Mouse (Mus musculus): ENCODE measurements around the gene Dlk1. TPM values are rescaled to one million over a fixed set of nuclear protein-coding genes. Genes with fewer than 3 reads are reported as not detected.
"Not testable (repeated sequence)": the region's sequence is repeated elsewhere in the genome, so short reads cannot be mapped to it uniquely, and the experiment has no call there.

The Dlk1 gene
- polyA plus RNA-seq, 1 experiment from 2014 or later = 487 TPM

DNA sequence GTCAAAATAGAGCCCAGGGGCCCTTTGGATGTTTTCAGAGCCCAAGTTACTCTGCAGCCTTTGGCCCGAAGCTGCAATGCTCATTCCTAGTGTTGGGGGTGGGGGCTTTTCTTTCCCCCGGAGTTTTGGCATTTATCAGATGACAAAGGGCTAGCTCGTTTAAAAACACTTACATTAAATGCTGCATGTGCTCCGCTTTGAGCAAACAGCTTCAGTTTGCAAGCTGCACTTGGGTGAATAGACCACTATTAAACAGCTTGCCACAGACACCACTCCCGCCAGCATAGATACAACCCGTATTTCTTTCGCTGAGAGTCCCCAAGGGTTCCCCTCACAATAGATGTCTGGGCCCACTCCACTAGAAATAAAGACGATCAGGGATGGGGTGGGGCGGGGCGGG, 6.3 kb downstream of the Dlk1 start:
- Histone ChIP-seq H3K4me1 (peaks cover 29% of the 10 kb centered on the region), H3K4me3 (replicated peaks) (no peak overlapping the region), H3K27me3 (replicated peaks) (peaks cover 24% of the 10 kb centered on the region), H3K9me3 (no peaks in the 10 kb centered on the region), H3K9ac (no peak overlapping the region), H3K36me3 (no peaks in the 10 kb centered on the region), H3K4me2 (peak overlapping the region; percentile 37; the same call in 1 of the 2 replicates), H3K27ac (no peak overlapping the region; the same call in 1 of the 2 replicates)
- WGBS = 38% methylated on average over 10 of the region's 10 CpGs
- ATAC-seq (ENCODE audit: insufficient read depth, low FRiP score, low read depth) = no peak

DNA sequence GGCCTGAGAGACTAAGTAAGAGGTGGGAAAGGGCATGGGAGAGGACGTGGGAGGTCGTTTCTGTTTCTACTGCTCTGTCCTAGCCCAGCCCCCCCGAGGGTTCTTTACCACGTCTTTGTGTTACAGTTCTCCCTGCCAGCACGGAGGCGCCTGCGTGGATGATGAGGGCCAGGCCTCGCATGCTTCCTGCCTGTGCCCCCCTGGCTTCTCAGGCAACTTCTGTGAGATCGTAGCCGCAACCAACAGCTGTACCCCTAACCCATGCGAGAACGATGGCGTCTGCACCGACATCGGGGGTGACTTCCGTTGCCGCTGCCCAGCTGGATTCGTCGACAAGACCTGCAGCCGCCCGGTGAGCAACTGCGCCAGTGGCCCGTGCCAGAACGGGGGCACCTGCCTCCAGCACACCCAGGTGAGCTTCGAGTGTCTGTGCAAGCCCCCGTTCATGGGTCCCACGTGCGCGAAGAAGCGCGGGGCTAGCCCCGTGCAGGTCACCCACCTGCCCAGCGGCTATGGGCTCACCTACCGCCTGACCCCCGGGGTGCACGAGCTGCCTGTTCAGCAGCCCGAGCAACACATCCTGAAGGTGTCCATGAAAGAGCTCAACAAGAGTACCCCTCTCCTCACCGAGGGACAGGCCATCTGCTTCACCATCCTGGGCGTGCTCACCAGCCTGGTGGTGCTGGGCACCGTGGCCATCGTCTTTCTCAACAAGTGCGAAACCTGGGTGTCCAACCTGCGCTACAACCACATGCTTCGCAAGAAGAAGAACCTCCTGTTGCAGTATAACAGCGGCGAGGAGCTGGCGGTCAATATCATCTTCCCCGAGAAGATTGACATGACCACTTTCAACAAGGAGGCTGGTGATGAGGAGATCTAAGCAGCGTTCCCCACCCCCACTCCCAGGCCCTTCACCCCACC, 7.1 kb downstream of the Dlk1 start:
- Histone ChIP-seq H3K36me3 (no peaks in the 10 kb centered on the region), H3K27me3 (replicated peaks) (peaks cover 15% of the 10 kb centered on the region; the same call in 1 of the 2 replicates), H3K27ac (no peak overlapping the region), H3K9me3 (no peaks in the 10 kb centered on the region), H3K9ac (no peak overlapping the region), H3K4me1 (peaks cover 29% of the 10 kb centered on the region), H3K4me2 (peak overlapping the region; percentile 37; the same call in 1 of the 2 replicates), H3K4me3 (replicated peaks) (peak overlapping the region; percentile 11; the same call in 1 of the 2 replicates)
- ATAC-seq (ENCODE audit: insufficient read depth, low FRiP score, low read depth) = no peak
- 44% methylated on average over 49 of the region's 49 CpGs for WGBS

DNA sequence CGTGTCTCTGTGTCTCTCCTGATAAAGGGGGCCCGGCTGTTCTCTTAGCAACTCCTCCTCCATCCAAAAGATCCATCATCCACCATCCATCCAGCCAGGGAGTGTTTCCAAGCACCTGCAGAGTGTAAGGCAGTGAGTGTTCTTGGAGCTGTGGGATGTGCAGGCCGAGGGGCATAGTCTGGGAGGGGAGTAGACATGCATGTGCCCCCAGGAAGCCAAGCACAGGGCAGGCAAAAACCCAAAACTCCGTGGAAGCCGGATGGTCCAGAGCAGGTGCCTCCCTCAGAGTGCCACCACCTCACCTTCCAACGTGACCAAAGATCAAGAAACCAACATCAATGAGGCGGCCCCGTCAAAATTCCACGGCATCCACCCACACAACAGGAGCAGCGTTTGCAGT, 10.0 kb downstream of the Dlk1 start:
- peaks cover 5% of the 10 kb centered on the region; the same call in 1 of the 2 replicates for H3K27me3 ChIP-seq (replicated peaks)
- H3K4me3 ChIP-seq (replicated peaks) = no peak overlapping the region
- no peak overlapping the region for H3K9ac ChIP-seq
- ATAC-seq (ENCODE audit: insufficient read depth, low FRiP score, low read depth) = no peak
- H3K4me1 ChIP-seq = peaks cover 14% of the 10 kb centered on the region
- WGBS = 59% methylated on average over 10 of the region's 10 CpGs
- H3K9me3 ChIP-seq = no peaks in the 10 kb centered on the region
- H3K27ac ChIP-seq = no peak overlapping the region
- H3K4me2 ChIP-seq = no peak overlapping the region
- H3K36me3 ChIP-seq = no peaks in the 10 kb centered on the region

DNA sequence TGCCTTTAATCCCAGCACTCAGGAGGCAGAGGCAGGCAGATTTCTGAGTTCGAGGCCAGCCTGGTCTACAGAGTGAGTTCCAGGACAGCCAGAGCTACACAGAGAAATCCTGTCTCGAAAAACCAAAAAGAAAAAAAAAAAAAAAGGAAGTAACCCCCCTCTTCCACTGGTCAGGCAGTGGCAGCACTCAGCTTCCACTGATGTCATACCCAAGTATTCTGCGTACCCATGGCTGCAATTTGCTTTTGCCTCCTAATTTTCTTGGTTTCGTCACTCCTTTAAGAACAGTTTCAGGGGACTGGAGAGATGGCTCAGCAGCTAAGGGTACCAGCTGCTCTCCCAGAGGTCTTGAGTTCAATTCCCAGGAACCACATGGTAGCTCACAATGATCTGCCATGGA, 14.8 kb downstream of the Dlk1 start:
- H3K4me2 ChIP-seq; H3K4me3 ChIP-seq (replicated peaks); H3K27me3 ChIP-seq (replicated peaks); H3K9ac ChIP-seq; ATAC-seq (ENCODE audit: insufficient read depth, low FRiP score, low read depth); H3K4me1 ChIP-seq; H3K27ac ChIP-seq; H3K36me3 ChIP-seq; H3K9me3 ChIP-seq: not testable (repeated sequence)
- 81% methylated on average over 4 of the region's 4 CpGs for WGBS

DNA sequence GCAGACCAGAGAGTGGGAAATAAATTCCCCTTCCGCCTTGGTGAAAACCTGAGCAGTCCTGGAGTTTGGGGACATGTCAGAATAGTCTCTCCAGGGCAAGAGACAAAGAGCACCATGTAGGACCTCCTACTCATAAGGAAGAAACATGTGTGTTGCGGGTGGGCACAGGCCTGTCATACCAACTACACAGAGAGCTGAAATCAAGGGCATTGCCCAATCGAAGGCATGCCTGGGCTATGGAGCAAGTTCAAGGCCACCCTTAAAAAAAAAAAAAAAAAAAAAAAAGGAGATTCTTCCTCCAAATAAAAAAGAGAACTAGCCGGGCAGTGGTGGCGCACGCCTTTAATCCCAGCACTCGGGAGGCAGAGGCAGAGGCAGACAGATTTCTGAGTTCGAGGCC, 17.2 kb downstream of the Dlk1 start:
- Histone ChIP-seq H3K27me3 (replicated peaks) (no peaks in the 10 kb centered on the region), H3K4me3 (replicated peaks) (no peak overlapping the region), H3K4me2 (no peak overlapping the region), H3K9ac (no peak overlapping the region), H3K4me1 (peaks cover 5% of the 10 kb centered on the region; the same call in 1 of the 2 replicates), H3K27ac (no peak overlapping the region), H3K36me3 (no peaks in the 10 kb centered on the region), H3K9me3 (no peaks in the 10 kb centered on the region)
- no peak for ATAC-seq (ENCODE audit: insufficient read depth, low FRiP score, low read depth)
- 85% methylated on average over 8 of the region's 8 CpGs for WGBS

DNA sequence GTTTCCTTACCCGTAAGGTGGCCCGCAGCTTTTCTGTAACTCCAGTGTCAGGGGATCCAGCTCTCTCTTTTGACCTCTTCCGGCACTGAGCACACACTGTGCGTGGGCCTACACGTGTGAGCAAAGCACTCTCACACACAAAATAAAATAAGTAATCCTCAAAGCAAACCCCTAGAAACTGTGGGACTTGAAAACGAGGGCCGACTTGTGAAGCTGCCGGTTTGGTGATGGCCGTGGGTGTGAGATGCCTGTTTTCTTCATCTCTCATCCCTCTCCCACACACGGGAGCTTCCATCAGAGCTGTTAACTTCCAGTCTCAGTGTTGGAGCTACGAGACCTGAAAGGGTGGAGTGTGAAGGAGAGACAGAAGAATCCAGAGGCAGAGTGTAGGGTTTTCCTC, 20.0 kb downstream of the Dlk1 start:
- no peak overlapping the region for H3K4me3 ChIP-seq (replicated peaks)
- no peaks in the 10 kb centered on the region for H3K27me3 ChIP-seq (replicated peaks)
- H3K9ac ChIP-seq = no peak overlapping the region
- H3K27ac ChIP-seq = no peak overlapping the region
- H3K36me3 ChIP-seq = no peaks in the 10 kb centered on the region
- H3K9me3 ChIP-seq = no peaks in the 10 kb centered on the region
- no peak for ATAC-seq (ENCODE audit: insufficient read depth, low FRiP score, low read depth)
- no peak overlapping the region for H3K4me2 ChIP-seq
- H3K4me1 ChIP-seq = peaks cover 6% of the 10 kb centered on the region; the same call in 1 of the 2 replicates
- 76% methylated on average over 11 of the region's 11 CpGs for WGBS

DNA sequence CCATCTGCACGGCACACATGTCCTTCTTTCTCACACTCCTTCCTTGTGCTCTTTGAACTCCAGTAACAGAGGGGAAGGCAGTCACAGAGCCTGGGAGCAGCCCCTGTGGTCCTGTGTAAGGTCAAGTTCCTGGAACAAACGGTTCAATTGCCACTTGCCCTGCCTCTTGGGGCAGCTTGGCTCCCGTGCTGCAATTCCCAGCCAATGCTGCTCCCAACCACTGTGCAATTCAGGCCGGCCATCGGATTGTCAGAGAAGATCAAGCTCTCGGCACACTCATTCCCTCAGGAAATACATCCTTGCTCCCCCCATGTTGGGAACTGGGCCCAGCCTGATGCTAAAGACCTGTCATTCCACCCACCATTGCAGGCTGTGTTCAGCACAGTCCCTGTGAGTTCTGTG, 21.0 kb downstream of the Dlk1 start:
- H3K27ac ChIP-seq = 0 out of 2 replicates have a peak overlapping the region, but pooled peaks have one; percentile 41
- H3K4me2 ChIP-seq = no peak overlapping the region
- no peak overlapping the region for H3K4me3 ChIP-seq (replicated peaks)
- no peaks in the 10 kb centered on the region for H3K9me3 ChIP-seq
- ATAC-seq (ENCODE audit: insufficient read depth, low FRiP score, low read depth) = peak; percentile 75; the same call in 1 of the 2 replicates
- H3K27me3 ChIP-seq (replicated peaks) = no peaks in the 10 kb centered on the region
- H3K36me3 ChIP-seq = no peaks in the 10 kb centered on the region
- peaks cover 6% of the 10 kb centered on the region; the same call in 1 of the 2 replicates for H3K4me1 ChIP-seq
- H3K9ac ChIP-seq = no peak overlapping the region
- WGBS = 35% methylated on average over 6 of the region's 6 CpGs

DNA sequence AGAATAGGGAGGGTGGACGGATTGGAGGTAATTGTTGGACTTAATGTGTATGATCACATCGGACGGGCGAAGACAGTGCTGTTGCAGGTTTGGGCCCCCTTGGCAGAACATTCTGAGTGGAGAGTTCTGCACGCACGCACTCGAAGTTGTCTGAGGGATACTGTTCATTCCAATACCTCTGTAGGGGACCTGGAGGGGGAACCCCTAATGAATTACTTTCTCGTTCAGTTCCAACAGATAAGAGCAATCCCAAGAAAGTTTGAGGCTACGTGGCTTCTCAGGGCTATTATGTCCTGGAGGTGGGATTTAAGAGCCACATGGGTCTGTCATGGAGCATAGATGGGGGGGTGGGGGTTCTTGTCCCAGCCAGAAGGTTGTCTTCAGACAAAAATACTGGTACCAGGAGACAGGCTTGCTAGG, 21.6 kb downstream of the Dlk1 start:
- peak overlapping the region; percentile 51; the same call in 1 of the 2 replicates for H3K27ac ChIP-seq
- peak; percentile 56 for ATAC-seq (ENCODE audit: insufficient read depth, low FRiP score, low read depth)
- no peak overlapping the region for H3K9ac ChIP-seq
- no peaks in the 10 kb centered on the region for H3K27me3 ChIP-seq (replicated peaks)
- H3K36me3 ChIP-seq = no peaks in the 10 kb centered on the region
- H3K4me2 ChIP-seq = no peak overlapping the region
- H3K4me1 ChIP-seq = peaks cover 6% of the 10 kb centered on the region; the same call in 1 of the 2 replicates
- WGBS = 67% methylated on average over 9 of the region's 9 CpGs
- no peak overlapping the region for H3K4me3 ChIP-seq (replicated peaks)
- H3K9me3 ChIP-seq = no peaks in the 10 kb centered on the region

DNA sequence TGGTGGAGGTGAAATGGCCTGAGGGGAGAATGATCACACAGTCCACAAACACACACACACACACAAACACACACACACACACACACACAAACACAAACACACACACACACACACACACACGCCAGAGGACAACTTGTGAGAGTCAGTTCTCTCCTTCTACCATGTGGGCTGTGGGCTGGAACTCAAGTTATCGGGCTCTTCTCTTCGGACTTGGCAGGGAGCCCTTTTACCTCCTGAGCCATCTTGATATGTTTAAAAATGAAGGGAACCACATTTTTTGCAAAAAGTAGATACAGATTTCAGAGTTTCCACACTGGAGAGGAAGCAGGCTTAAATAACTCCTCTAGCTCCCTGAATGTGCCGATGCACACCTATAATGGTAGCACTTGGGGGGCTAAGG, 22.9 kb downstream of the Dlk1 start:
- ATAC-seq (ENCODE audit: insufficient read depth, low FRiP score, low read depth) = no peak
- Histone ChIP-seq H3K27ac (no peak overlapping the region), H3K4me2 (no peak overlapping the region), H3K4me3 (replicated peaks) (no peak overlapping the region), H3K36me3 (no peaks in the 10 kb centered on the region), H3K27me3 (replicated peaks) (no peaks in the 10 kb centered on the region), H3K9me3 (no peaks in the 10 kb centered on the region), H3K9ac (no peak overlapping the region), H3K4me1 (peaks cover 6% of the 10 kb centered on the region; the same call in 1 of the 2 replicates)
- 65% methylated on average over 4 of the region's 4 CpGs for WGBS

DNA sequence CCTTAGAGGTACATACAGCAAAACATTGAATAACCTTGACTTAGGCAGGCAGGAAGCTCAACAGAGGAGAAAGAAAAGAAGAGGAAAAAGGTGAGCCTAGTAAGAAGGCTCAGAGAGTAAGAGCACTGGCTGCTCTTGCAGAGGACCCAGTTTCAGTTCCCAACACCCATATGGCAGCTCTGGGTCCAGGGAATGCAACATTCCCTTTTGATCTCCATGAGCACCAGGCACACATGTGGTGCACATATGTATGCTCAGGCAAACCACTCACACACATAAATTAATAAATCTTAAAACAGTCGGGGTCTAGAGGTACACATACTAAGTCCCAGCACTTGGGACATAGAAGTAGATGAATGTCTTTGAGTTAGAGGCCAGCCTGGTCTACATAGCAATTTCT, 33.9 kb downstream of the Dlk1 start:
- not testable (repeated sequence) for H3K4me3 ChIP-seq (replicated peaks); ATAC-seq (ENCODE audit: insufficient read depth, low FRiP score, low read depth); H3K4me2 ChIP-seq; H3K27me3 ChIP-seq (replicated peaks); H3K27ac ChIP-seq; H3K4me1 ChIP-seq; H3K9ac ChIP-seq; H3K9me3 ChIP-seq; H3K36me3 ChIP-seq
- WGBS = 74% methylated on average over 1 of the region's 1 CpGs

DNA sequence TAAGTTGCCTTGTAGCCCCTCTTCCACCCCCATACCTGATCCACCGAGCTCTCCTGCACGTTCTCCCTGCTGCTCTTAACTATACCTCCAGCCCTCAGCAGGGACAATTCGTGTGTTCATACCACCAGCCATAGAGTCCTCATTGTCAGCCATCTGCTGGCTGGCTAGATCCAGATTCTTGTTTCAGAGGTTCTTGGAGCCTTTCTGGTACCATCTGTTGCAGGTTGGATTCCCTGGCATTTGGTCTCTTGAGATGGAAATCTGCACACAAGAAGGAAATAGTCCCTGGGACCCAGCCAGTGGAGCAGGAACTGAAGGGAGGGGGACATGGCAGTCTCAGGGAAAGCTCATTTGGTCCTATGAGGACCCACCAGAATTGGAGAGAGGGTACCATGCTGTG, 39.1 kb downstream of the Dlk1 start:
- H3K4me1 ChIP-seq = 0 out of 2 replicates have a peak, but pooled peaks cover 2% of the 10 kb centered on the region
- no peak overlapping the region for H3K4me3 ChIP-seq (replicated peaks)
- H3K27me3 ChIP-seq (replicated peaks) = no peaks in the 10 kb centered on the region
- WGBS = 72% methylated on average over 3 of the region's 3 CpGs
- H3K27ac ChIP-seq = no peak overlapping the region
- no peak overlapping the region for H3K4me2 ChIP-seq
- no peak overlapping the region for H3K9ac ChIP-seq
- no peaks in the 10 kb centered on the region for H3K36me3 ChIP-seq
- no peak for ATAC-seq (ENCODE audit: insufficient read depth, low FRiP score, low read depth)
- H3K9me3 ChIP-seq = no peaks in the 10 kb centered on the region

DNA sequence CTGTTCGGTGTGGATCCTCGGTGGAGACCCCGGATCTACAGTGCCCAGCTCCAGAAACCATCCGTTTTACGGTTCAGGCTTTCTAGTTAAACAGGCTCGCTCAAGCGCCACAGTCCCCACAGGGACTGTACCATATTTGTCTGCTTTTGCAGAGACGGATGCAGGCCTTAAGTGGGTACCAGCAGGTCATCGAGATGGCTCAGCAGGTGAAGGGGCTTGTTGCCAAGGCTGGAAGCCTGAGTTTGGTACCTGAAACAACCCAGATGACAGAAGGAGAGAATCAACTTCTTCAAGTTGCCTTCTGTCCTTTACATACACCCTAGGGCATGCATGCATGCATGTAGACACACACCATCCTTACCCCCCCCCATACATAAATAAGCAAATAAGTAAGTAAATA, 40.8 kb downstream of the Dlk1 start:
- no peak overlapping the region for H3K4me3 ChIP-seq (replicated peaks)
- no peaks in the 10 kb centered on the region for H3K27me3 ChIP-seq (replicated peaks)
- H3K36me3 ChIP-seq = no peaks in the 10 kb centered on the region
- 88% methylated on average over 9 of the region's 9 CpGs for WGBS
- 0 out of 2 replicates have a peak, but pooled peaks cover 2% of the 10 kb centered on the region for H3K4me1 ChIP-seq
- H3K27ac ChIP-seq = no peak overlapping the region
- H3K9ac ChIP-seq = no peak overlapping the region
- no peaks in the 10 kb centered on the region for H3K9me3 ChIP-seq
- H3K4me2 ChIP-seq = no peak overlapping the region
- no peak for ATAC-seq (ENCODE audit: insufficient read depth, low FRiP score, low read depth)

All from stomach, embryonic 15.5 days (tissue).